9 mouse cellular contexts compared by ENCODE assay signal in genomic region chr11:22000316-22001076, GRCm38 (mm10). TPM values are rescaled to one million over a fixed set of nuclear protein-coding genes. Genes with fewer than 3 reads are reported as not detected.
DNase-seq lines count a peak whose midpoint lies in the region; ATAC-seq and TF ChIP-seq lines count a peak whose summit lies in the region.
"Had no signal": no experiment of that assay in that cellular context is flagged by ENCODE, and none has a peak within 500 bp of the region (broad histone marks: within the 10 kb centered on the region; RNA-seq: fewer than 3 reads in every experiment).

No protein-coding gene starts in this region.

- TF ChIP-seq POLR2A in limb, embryonic 14.5 days (IDR thresholded peaks at IDR 0.05; ENCODE audit: borderline replicate concordance, extremely low read depth, insufficient read depth, insufficient read length) = no peak
- no peak for TF ChIP-seq POLR2A in small intestine, adult 2 months (IDR thresholded peaks at IDR 0.05; ENCODE audit: low read depth, low read length)

- H3K36me3 ChIP-seq in heart, embryonic 14.5 days (ENCODE audit: control insufficient read depth, insufficient read depth, low read length) = peaks cover 2% of the 10 kb centered on the region; the same call in 1 of the 2 replicates
- no peaks in the 10 kb centered on the region for H3K36me3 ChIP-seq in limb, embryonic 14.5 days (ENCODE audit: control insufficient read depth, insufficient read depth, low read length)
- 0 out of 2 replicates have a peak, but pooled peaks cover under 1% of the 10 kb centered on the region for H3K36me3 ChIP-seq in small intestine, adult 2 months (ENCODE audit: control insufficient read depth, insufficient read depth, low read length)

- peak overlapping the region; percentile 60 for H3K9ac ChIP-seq in heart, embryonic 14.5 days (ENCODE audit: low read length)
- peak overlapping the region; percentile 38; the same call in 1 of the 2 replicates for H3K9ac ChIP-seq in limb, embryonic 14.5 days (ENCODE audit: low read depth, low read length, severe bottlenecking)

- DNase-seq in layer of hippocampus, postnatal 10 days (ENCODE audit: low spot score in 2 of 2) = peak; percentile 21 to 35
- DNase-seq in layer of hippocampus, postnatal 14 days (ENCODE audit: low spot score in 2 of 2) = no peak
- DNase-seq in embryo, embryonic 10 days (ENCODE audit: low spot score) = peak; percentile 31
- no peak for DNase-seq in limb, embryonic 14.5 days (ENCODE audit: low spot score)
- DNase-seq in urinary bladder, postnatal 4 days (ENCODE audit: low spot score in 2 of 2) = no peak
- DNase-seq in right cerebral cortex, postnatal 14 days = no peak

- peaks cover 15 to 26% of the 10 kb centered on the region in 2 experiments for H3K4me1 ChIP-seq in heart, embryonic 14.5 days (ENCODE audit: control insufficient read depth in 2 of 2, insufficient read depth in 2 of 2, low read length in 2 of 2)
- peaks cover 17% of the 10 kb centered on the region for H3K4me1 ChIP-seq in limb, embryonic 14.5 days (ENCODE audit: control insufficient read depth, insufficient read depth, low read length)
- H3K4me1 ChIP-seq in small intestine, adult 2 months (ENCODE audit: control insufficient read depth, insufficient read depth, insufficient read length, low read length) = peaks cover 16% of the 10 kb centered on the region

- 10% methylated on average over 48 of the region's 48 CpGs for WGBS in heart, embryonic 14.5 days
- 4% methylated on average over 40 of the region's 48 CpGs for WGBS in limb, embryonic 14.5 days
- WGBS in small intestine, adult 2 months = 10% methylated on average over 48 of the region's 48 CpGs

- peak overlapping the region; percentile 97 for H3K4me2 ChIP-seq in heart, embryonic 14.5 days (ENCODE audit: low read length)
- H3K4me2 ChIP-seq in limb, embryonic 14.5 days (replicated peaks; ENCODE audit: low read depth, low read length, severe bottlenecking) = peak overlapping the region; percentile 94

- TF ChIP-seq CTCF in small intestine, adult 2 months (IDR thresholded peaks at IDR 0.05; ENCODE audit: extremely low read depth, insufficient read length, insufficient replicate concordance, low read depth, low read length) = no peak

- peaks cover 68% of the 10 kb centered on the region for H3K27me3 ChIP-seq in heart, embryonic 14.5 days (ENCODE audit: control insufficient read depth, insufficient read depth, low read length)
- peaks cover 89% of the 10 kb centered on the region for H3K27me3 ChIP-seq in limb, embryonic 14.5 days (ENCODE audit: control insufficient read depth, insufficient read depth, low read length)
- peaks cover 93% of the 10 kb centered on the region for H3K27me3 ChIP-seq in small intestine, adult 2 months (ENCODE audit: control insufficient read depth, insufficient read depth, low read length)

- no peak for ATAC-seq in heart, embryonic 14.5 days (ENCODE audit: insufficient number of reproducible peaks, insufficient read depth, low FRiP score, low read depth)
- no peak for ATAC-seq in limb, embryonic 14.5 days (ENCODE audit: low FRiP score, low read depth)

- H3K4me3 ChIP-seq in heart, embryonic 14.5 days (ENCODE audit: control insufficient read depth in 1 of 2, insufficient read depth in 1 of 2, low read depth in 1 of 2, low read length in 2 of 2) = peak overlapping the region; percentile 68 to 72
- peak overlapping the region; percentile 54 for H3K4me3 ChIP-seq in limb, embryonic 14.5 days (replicated peaks; ENCODE audit: low read length)
- peak overlapping the region; percentile 38 for H3K4me3 ChIP-seq in small intestine, adult 2 months (ENCODE audit: low read depth, low read length)

- no peaks in the 10 kb centered on the region for H3K9me3 ChIP-seq in heart, embryonic 14.5 days (ENCODE audit: control insufficient read depth, low read length)
- no peaks in the 10 kb centered on the region for H3K9me3 ChIP-seq in limb, embryonic 14.5 days (ENCODE audit: control insufficient read depth, low read length)

- no peak overlapping the region for H3K27ac ChIP-seq in heart, embryonic 14.5 days (replicated peaks in 1 of 2; ENCODE audit: control insufficient read depth in 1 of 2, insufficient read depth in 1 of 2, low read depth in 2 of 2, low read length in 2 of 2)
- no peak overlapping the region for H3K27ac ChIP-seq in limb, embryonic 14.5 days (replicated peaks; ENCODE audit: low read depth, low read length)
- no peak overlapping the region for H3K27ac ChIP-seq in small intestine, adult 2 months (ENCODE audit: insufficient read depth, low read depth, low read length)

RNA-seq across cellular contexts. Expression of gene Otx1, which starts 2.2 kb away (rescaled TPM):
- 1 to 10 TPM; 4.8 to 5.3 TPM for total RNA-seq in layer of hippocampus, postnatal 10 days (2021)
- 1 to 10 TPM; 5.0 to 6.6 TPM for total RNA-seq in layer of hippocampus, postnatal 14 days (2021)
- polyA plus RNA-seq in heart, embryonic 14.5 days (2014; fragmentation: Nextera tagmentation; extraction: Ambion mirVana) = 0.05 TPM in 1 of 2 replicates, not detected in the other
- 3.3 and 3.4 TPM in 2 replicates for polyA plus RNA-seq in limb, embryonic 14.5 days (2012; rRNA removed)
- polyA plus RNA-seq in limb, embryonic 14.5 days (2014; fragmentation: Nextera tagmentation; extraction: Ambion mirVana) = 2.2 TPM in 2 replicates
- polyA plus RNA-seq in small intestine, adult 2 months (2012; rRNA removed) = not detected in 2 replicates
- total RNA-seq: heart, postnatal 36 days had no signal

Comparison
In these comparisons a context has a peak if more than half of its experiments do, and no peak if none do; other contexts are left out.
1. DNase-seq: peak in layer of hippocampus, postnatal 10 days (2 of 2) and embryo, embryonic 10 days (single experiment); none in layer of hippocampus, postnatal 14 days (0 of 2), limb, embryonic 14.5 days (single experiment), urinary bladder, postnatal 4 days (0 of 2) and right cerebral cortex, postnatal 14 days (single experiment).
2. Peak in every context shown above with its lines, with median percentiles within 50 percentile points of each other: H3K4me3 ChIP-seq.